Mouse (Mus musculus) lung, postnatal 0 days (tissue): ENCODE measurements around the gene Mmgt1. TPM values are rescaled to one million over a fixed set of nuclear protein-coding genes. Genes with fewer than 3 reads are reported as not detected.

Experiments used
- ATAC-seq: fragments of 200-750 bp; cut with Nextera tagmentation; 2 replicates; pipeline ENCODE4 v1.8.0; 2017; ENCODE audit warnings: moderate library complexity
- DNase-seq: peaks from one replicate; pipeline ENCODE4 v3.0.0-alpha.2; 2016; ENCODE audit warnings: low spot score
- H3K27ac ChIP-seq: fragments of 300-500 bp; sonication (generic); 2 replicates; pipeline ENCODE4 v1.5.1; 2014; ENCODE audit warnings: antibody characterized with exemption, mild to moderate bottlenecking, low read length, mixed read lengths
- H3K27me3 ChIP-seq: fragments of 300-500 bp; sonication (generic); replicated peaks from 2 replicates; pipeline ENCODE4 v1.6.1; 2014; ENCODE audit warnings: low read length, mixed read lengths; ENCODE audit not compliant: insufficient read depth
- H3K36me3 ChIP-seq: fragments of 300-500 bp; sonication (generic); 2 replicates; pipeline ENCODE4 v1.6.1; 2014; ENCODE audit warnings: low read length, mixed read lengths; ENCODE audit not compliant: insufficient read depth
- H3K4me1 ChIP-seq: fragments of 300-500 bp; sonication (generic); 2 replicates; pipeline ENCODE4 v1.6.1; 2014; ENCODE audit warnings: antibody characterized with exemption, low read depth, low read length, mixed read lengths; ENCODE audit not compliant: insufficient read depth
- H3K4me2 ChIP-seq: fragments of 300-500 bp; sonication (generic); replicated peaks from 2 replicates; pipeline ENCODE4 v1.6.1; 2014; ENCODE audit warnings: low read depth, mild to moderate bottlenecking, low read length, moderate library complexity, mixed read lengths
- H3K4me3 ChIP-seq: fragments of 300-500 bp; sonication (generic); 2 replicates; pipeline ENCODE4 v1.5.1; 2014; ENCODE audit warnings: low read depth, low read length
- H3K9ac ChIP-seq: fragments of 300-500 bp; sonication (generic); replicated peaks from 2 replicates; pipeline ENCODE4 v1.6.1; 2014; ENCODE audit warnings: low read depth, mild to moderate bottlenecking
- H3K9me3 ChIP-seq: fragments of 300-500 bp; sonication (generic); 2 replicates; pipeline ENCODE4 v1.6.1; 2016; ENCODE audit warnings: low read length, mixed read lengths
- CTCF ChIP-seq: IDR thresholded peaks from 2 replicates; pipeline ENCODE4 v1.5.1; 2016; ENCODE audit warnings: antibody characterized with exemption, mild to moderate bottlenecking
- EP300 ChIP-seq: IDR thresholded peaks from 2 replicates; pipeline ENCODE4 v1.6.1; 2016; ENCODE audit warnings: antibody characterized with exemption, mild to moderate bottlenecking, control low read depth
- WGBS: fragments of 180-500 bp; shearing (Covaris S2); extraction: QIAGEN DNeasy Blood & Tissue Kit; methylation state at CpG from one replicate; pipeline ENCODE4 v1.1.7; 2014; 5-methylcytosine and 5-hydroxymethylcytosine counted together
- polyA plus RNA-seq: library from polyadenylated mRNA; unstranded; fragments of >200 nt; fragmentation: Nextera tagmentation; extraction: Ambion mirVana; gene quantifications from 2 replicates; pipeline ENCODE4 v1.2.1, GENCODE M21; 2015

The Mmgt1 gene
- polyA plus RNA-seq: 11.8 and 12.1 TPM in 2 replicates

- DNase-seq: peak; percentile 98
- Histone ChIP-seq H3K4me2 (peak within 1 kb of the TSS; percentile 61), H3K27me3 (no peaks in the 10 kb centered on the region), H3K27ac (peak within 1 kb of the TSS; percentile 66), H3K4me3 (peak within 1 kb of the TSS; percentile 61), H3K4me1 (no peaks in the 10 kb centered on the region), H3K36me3 (no peaks in the 10 kb centered on the region), H3K9me3 (no peaks in the 10 kb centered on the region), H3K9ac (peak within 1 kb of the TSS; percentile 62)
- WGBS: 11% methylated on average over 35 of the region's 44 CpGs
- ATAC-seq: peak; percentile 99
- TF ChIP-seq EP300 (no peak), CTCF (no peak)
Observed at GRCm38 (mm10) chrX:56597887-56598640, at the start of gene Mmgt1. Gene Mmgt1 (minus strand): TSS chrX:56598069.

- no peak for DNase-seq
- H3K4me1 ChIP-seq: no peaks in the 10 kb centered on the region
- no peak overlapping the region for H3K4me3 ChIP-seq
- ATAC-seq: no peak
- no peak overlapping the region for H3K9ac ChIP-seq
- WGBS: 18% methylated on average over 1 of the region's 1 CpGs
- H3K4me2 ChIP-seq: no peak overlapping the region
- no peak overlapping the region for H3K27ac ChIP-seq
- H3K36me3 ChIP-seq: no peaks in the 10 kb centered on the region
- TF ChIP-seq CTCF (no peak), EP300 (no peak)
- H3K27me3 ChIP-seq: no peaks in the 10 kb centered on the region
- H3K9me3 ChIP-seq: no peaks in the 10 kb centered on the region
Observed at GRCm38 (mm10) chrX:56640066-56640465, 42.2 kb upstream of the Mmgt1 start.

DNA sequence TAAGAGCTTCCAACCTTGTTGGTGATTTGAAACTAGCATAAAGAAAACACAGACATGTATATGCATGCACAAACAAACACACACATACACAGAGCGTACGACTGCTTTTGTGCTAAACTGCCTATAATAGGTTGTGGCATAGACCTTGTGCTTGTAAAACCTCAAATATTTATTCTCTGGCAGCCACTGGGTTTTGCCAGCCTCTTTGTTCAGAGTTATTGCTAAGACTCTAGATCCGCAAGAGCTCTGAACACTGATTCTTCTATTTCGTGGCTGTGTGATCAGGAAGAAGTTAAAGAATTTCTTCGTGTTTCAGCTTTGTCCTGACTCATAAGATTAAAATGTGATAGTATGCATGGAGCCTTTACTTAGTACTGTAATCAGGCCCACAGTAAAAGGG, 38.3 kb upstream of the Mmgt1 start:
- no peak for DNase-seq
- no peak overlapping the region for H3K9ac ChIP-seq
- no peak overlapping the region for H3K4me3 ChIP-seq
- no peak for ATAC-seq
- 67% methylated on average over 5 of the region's 5 CpGs for WGBS
- no peaks in the 10 kb centered on the region for H3K9me3 ChIP-seq
- no peaks in the 10 kb centered on the region for H3K4me1 ChIP-seq
- H3K4me2 ChIP-seq: no peak overlapping the region
- no peak overlapping the region for H3K27ac ChIP-seq
- no peaks in the 10 kb centered on the region for H3K27me3 ChIP-seq
- no peak for TF ChIP-seq CTCF
- TF ChIP-seq EP300: no peak
- H3K36me3 ChIP-seq: no peaks in the 10 kb centered on the region

GRCm38 (mm10) chrX:56615236-56615635, 17.4 kb upstream of the Mmgt1 start:
- WGBS: 91% methylated on average over 2 of the region's 2 CpGs
- H3K27ac ChIP-seq: no peak overlapping the region
- H3K9ac ChIP-seq: no peak overlapping the region
- H3K4me3 ChIP-seq: no peak overlapping the region
- no peaks in the 10 kb centered on the region for H3K27me3 ChIP-seq
- TF ChIP-seq EP300 (no peak), CTCF (no peak)
- no peak for ATAC-seq
- DNase-seq: no peak
- no peaks in the 10 kb centered on the region for H3K9me3 ChIP-seq
- no peaks in the 10 kb centered on the region for H3K36me3 ChIP-seq
- no peaks in the 10 kb centered on the region for H3K4me1 ChIP-seq
- H3K4me2 ChIP-seq: no peak overlapping the region

DNA sequence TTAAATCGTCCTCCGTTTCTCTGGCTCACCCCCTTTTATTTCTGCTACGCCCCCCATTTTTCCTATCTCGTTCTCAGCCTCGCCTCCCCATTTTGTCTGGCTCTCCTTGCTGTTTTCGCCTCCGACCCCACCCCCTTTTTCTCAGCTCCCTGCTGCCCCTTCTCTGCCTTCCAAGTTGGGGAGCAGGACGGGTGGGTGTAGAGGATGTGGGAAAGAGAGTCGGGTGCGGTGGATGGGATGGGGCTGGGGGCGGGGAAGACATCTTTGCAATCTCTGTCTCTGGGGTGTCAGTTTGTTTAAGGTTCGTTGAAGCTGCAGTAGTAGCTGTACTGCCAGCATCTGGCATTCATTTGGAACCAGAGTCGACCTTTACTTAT, 12.4 kb upstream of the Mmgt1 start:
- TF ChIP-seq CTCF (no peak), EP300 (no peak)
- no peaks in the 10 kb centered on the region for H3K4me1 ChIP-seq
- peak overlapping the region; percentile 59 for H3K4me3 ChIP-seq
- peak overlapping the region; percentile 59 for H3K4me2 ChIP-seq
- peak; percentile 5 for DNase-seq
- no peaks in the 10 kb centered on the region for H3K9me3 ChIP-seq
- H3K9ac ChIP-seq: peak overlapping the region; percentile 46
- no peak for ATAC-seq
- 9% methylated on average over 13 of the region's 13 CpGs for WGBS
- peak overlapping the region; percentile 38; the same call in 1 of the 2 replicates for H3K27ac ChIP-seq
- H3K27me3 ChIP-seq: no peaks in the 10 kb centered on the region
- no peaks in the 10 kb centered on the region for H3K36me3 ChIP-seq

DNA sequence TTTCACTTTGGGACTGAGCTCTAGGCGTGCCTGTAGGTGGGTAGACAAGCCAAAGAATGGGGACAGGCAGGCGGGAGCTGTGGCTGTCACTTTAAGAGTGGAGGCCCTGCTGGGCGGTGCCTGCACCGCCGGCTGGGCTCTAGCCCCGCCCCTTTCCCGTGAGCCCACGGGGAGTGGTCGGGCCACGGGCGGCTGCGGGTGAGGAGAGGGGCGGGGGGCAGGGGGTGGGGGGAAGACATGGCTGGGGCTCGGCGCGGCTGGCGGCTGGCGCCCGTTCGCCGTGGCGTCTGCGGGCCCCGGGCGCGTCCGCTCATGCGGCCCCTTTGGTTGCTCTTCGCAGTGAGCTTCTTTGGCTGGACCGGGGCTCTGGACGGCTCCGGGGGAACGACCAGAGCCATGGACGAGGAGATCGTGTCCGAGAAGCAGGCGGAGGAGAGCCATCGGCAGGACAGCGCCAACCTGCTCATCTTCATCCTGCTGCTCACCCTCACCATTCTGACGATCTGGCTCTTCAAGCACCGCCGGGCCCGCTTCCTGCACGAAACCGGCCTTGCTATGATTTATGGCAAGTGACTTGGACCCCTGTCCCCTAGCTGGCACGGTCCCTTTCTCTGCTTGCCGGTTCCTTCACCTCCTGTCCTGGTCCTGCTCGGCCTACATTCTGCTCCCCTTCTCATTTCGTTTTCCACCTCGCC, 11.9 kb upstream of the Mmgt1 start, which contains the start of gene Slc9a6:
Gene Slc9a6, plus strand, starts transcription at position 135 of the 695 bp plus-strand sequence.
- H3K27me3 ChIP-seq: no peaks in the 10 kb centered on the region
- no peaks in the 10 kb centered on the region for H3K36me3 ChIP-seq
- WGBS: 13% methylated on average over 30 of the region's 50 CpGs
- H3K9me3 ChIP-seq: no peaks in the 10 kb centered on the region
- ATAC-seq (peak; percentile 96), DNase-seq (peak; percentile 85)
- no peaks in the 10 kb centered on the region for H3K4me1 ChIP-seq
- peak within 1 kb of the TSS; percentile 46 for H3K9ac ChIP-seq
- TF ChIP-seq EP300 (no peak), CTCF (no peak)
- peak within 1 kb of the TSS; percentile 38; the same call in 1 of the 2 replicates for H3K27ac ChIP-seq
- H3K4me3 ChIP-seq: peak within 1 kb of the TSS; percentile 59
- H3K4me2 ChIP-seq: peak within 1 kb of the TSS; percentile 59
